Mouse (Mus musculus): Measurements from ENCODE around the gene Cd34.
A peak's percentile ranks its signal among the peaks of the same experiment; 100 is the strongest.

- TF ChIP-seq CTCF (IDR thresholded peaks at IDR 0.05; ENCODE audit: control insufficient read depth, insufficient read depth, insufficient read length) (no peak), MAX (IDR thresholded peaks at IDR 0.05) (no peak), FOSL1 (IDR thresholded peaks at IDR 0.05; ENCODE audit: insufficient read depth, low read length, poor library complexity, severe bottlenecking) (peak; percentile 84), CEBPB (IDR thresholded peaks at IDR 0.05; ENCODE audit: low read depth) (no peak), USF1 (IDR thresholded peaks at IDR 0.05; ENCODE audit: low read depth) (no peak), MYOG (IDR thresholded peaks at IDR 0.05; ENCODE audit: control insufficient read depth, extremely low read depth, insufficient read length) (no peak)
Measured at GRCm38 (mm10) chr1:194908956-194909355, 29.7 kb upstream of the Cd34 start.
